Mouse (Mus musculus): ENCODE measurements around the gene Zc3hc1.

DNA sequence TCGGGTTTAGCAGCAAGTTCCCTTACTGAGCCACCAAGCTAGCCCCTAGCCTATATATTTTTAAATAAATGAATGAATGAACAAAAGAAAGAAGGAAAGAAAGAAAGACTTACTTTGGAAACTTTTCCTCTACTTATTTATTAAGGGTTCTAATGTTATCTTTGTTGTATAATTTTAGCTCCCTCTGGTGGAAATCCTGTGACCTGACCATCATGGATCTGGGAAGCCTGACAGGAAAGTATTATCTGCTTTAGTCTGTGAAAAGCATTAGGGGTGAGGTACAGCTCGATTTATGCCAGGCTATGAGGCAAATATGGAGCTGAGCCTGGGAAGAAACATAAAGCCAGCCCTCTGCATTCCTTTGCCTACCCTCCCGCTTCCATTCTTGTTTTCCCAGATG lies 21.5 kb downstream of the Zc3hc1 start:
- TF ChIP-seq POLR2A (IDR thresholded peaks at IDR 0.05; ENCODE audit: borderline replicate concordance, extremely low read depth, low read depth, low read length) (no peak), CTCF (IDR thresholded peaks at IDR 0.05; ENCODE audit: insufficient read depth, low read length) (no peak)

All from lung, adult 2 months (tissue).